Mouse (Mus musculus) forebrain, embryonic 10.5 days (tissue): Measurements from ENCODE around the gene 4930402H24Rik. TPM values are rescaled to one million over a fixed set of nuclear protein-coding genes. Genes with fewer than 3 reads are reported as not detected.

ENCODE experiments used
- DNase-seq: peaks from one replicate; pipeline ENCODE4 v3.0.0-alpha.2; 2017; ENCODE audit warnings: low spot score; ENCODE audit errors: extremely low spot score
- H3K27ac ChIP-seq: fragments of 300-500 bp; sonication (generic); 2 replicates; pipeline ENCODE4 v1.5.1; 2016; ENCODE audit warnings: mild to moderate bottlenecking
- H3K27me3 ChIP-seq: fragments of 300-500 bp; sonication (generic); 2 replicates; pipeline ENCODE4 v1.6.1; 2016; ENCODE audit warnings: mild to moderate bottlenecking; ENCODE audit not compliant: poor library complexity, severe bottlenecking
- H3K36me3 ChIP-seq: fragments of 300-500 bp; sonication (generic); replicated peaks from 2 replicates; pipeline ENCODE4 v1.6.1; 2016; ENCODE audit warnings: mild to moderate bottlenecking, moderate library complexity
- H3K4me1 ChIP-seq: fragments of 300-500 bp; sonication (generic); 2 replicates; pipeline ENCODE4 v1.6.1; 2016
- H3K4me3 ChIP-seq: fragments of 300-500 bp; sonication (generic); 2 replicates; pipeline ENCODE4 v1.5.1; 2016; ENCODE audit warnings: mild to moderate bottlenecking, moderate library complexity
- H3K9me3 ChIP-seq: fragments of 300-500 bp; sonication (generic); 2 replicates; pipeline ENCODE4 v1.6.1; 2016; ENCODE audit warnings: mild to moderate bottlenecking, moderate library complexity
- WGBS: fragments of 180-500 bp; shearing (Covaris S2); methylation state at CpG from one replicate; pipeline ENCODE4 v1.1.7; 2016; 5-methylcytosine and 5-hydroxymethylcytosine counted together
- polyA plus RNA-seq: library from polyadenylated mRNA; unstranded; fragments of >200 nt; fragmentation: Nextera tagmentation; extraction: Ambion mirVana; gene quantifications from 2 replicates; pipeline ENCODE4 v1.2.1, GENCODE M21; 2016

Gene 4930402H24Rik
- polyA plus RNA-seq, 1 experiment from 2014 or later = 24.3 TPM

- Histone ChIP-seq H3K4me1 (peaks cover 10% of the 10 kb centered on the region), H3K4me3 (no peak overlapping the region), H3K27ac (no peak overlapping the region), H3K36me3 (peaks cover 71% of the 10 kb centered on the region), H3K27me3 (no peaks in the 10 kb centered on the region), H3K9me3 (peaks cover 3% of the 10 kb centered on the region; the same call in 1 of the 2 replicates)
- no peak for DNase-seq
- WGBS = 33% methylated on average over 4 of the region's 4 CpGs
These were observed 166.1 kb downstream of the 4930402H24Rik start for GRCm38 (mm10) chr2:130740096-130740495.

- H3K27me3 ChIP-seq = no peaks in the 10 kb centered on the region
- 78% methylated on average over 6 of the region's 6 CpGs for WGBS
- H3K4me3 ChIP-seq = no peak overlapping the region
- no peaks in the 10 kb centered on the region for H3K9me3 ChIP-seq
- no peak for DNase-seq
- H3K4me1 ChIP-seq = peaks cover 10% of the 10 kb centered on the region
- peaks cover 63% of the 10 kb centered on the region for H3K36me3 ChIP-seq
- H3K27ac ChIP-seq = no peak overlapping the region
These were observed 168.2 kb downstream of the 4930402H24Rik start for GRCm38 (mm10) chr2:130738019-130738418.

GRCm38 (mm10) chr2:130735281-130735680 lies 170.9 kb downstream of the 4930402H24Rik start:
- 88% methylated on average over 5 of the region's 5 CpGs for whole genome bisulfite sequencing
- Histone ChIP-seq H3K9me3 (no peaks in the 10 kb centered on the region), H3K27me3 (no peaks in the 10 kb centered on the region), H3K4me1 (peaks cover 5% of the 10 kb centered on the region), H3K36me3 (peaks cover 68% of the 10 kb centered on the region), H3K27ac (no peak overlapping the region), H3K4me3 (no peak overlapping the region)
- DNase-seq = no peak

GRCm38 (mm10) chr2:130733444-130733843 lies 172.8 kb downstream of the 4930402H24Rik start:
- Histone ChIP-seq H3K4me3 (no peak overlapping the region), H3K27ac (no peak overlapping the region), H3K27me3 (no peaks in the 10 kb centered on the region), H3K9me3 (no peaks in the 10 kb centered on the region), H3K4me1 (no peaks in the 10 kb centered on the region), H3K36me3 (peaks cover 76% of the 10 kb centered on the region)
- 94% methylated on average over 2 of the region's 3 CpGs for WGBS
- no peak for DNase-seq

- Histone ChIP-seq H3K36me3 (peaks cover 79% of the 10 kb centered on the region), H3K9me3 (no peaks in the 10 kb centered on the region), H3K27me3 (no peaks in the 10 kb centered on the region), H3K27ac (no peak overlapping the region), H3K4me1 (no peaks in the 10 kb centered on the region), H3K4me3 (no peak overlapping the region)
- 69% methylated on average over 5 of the region's 5 CpGs for WGBS
- DNase-seq = no peak
These were observed 174.4 kb downstream of the 4930402H24Rik start for GRCm38 (mm10) chr2:130731855-130732254.

- H3K27me3 ChIP-seq = no peaks in the 10 kb centered on the region
- H3K4me3 ChIP-seq = no peak overlapping the region
- no peak overlapping the region for H3K27ac ChIP-seq
- no peak for DNase-seq
- 93% methylated on average over 9 of the region's 9 CpGs for WGBS
- H3K4me1 ChIP-seq = no peaks in the 10 kb centered on the region
- H3K9me3 ChIP-seq = no peaks in the 10 kb centered on the region
- H3K36me3 ChIP-seq = peaks cover 82% of the 10 kb centered on the region
These were observed 175.5 kb downstream of the 4930402H24Rik start for GRCm38 (mm10) chr2:130730746-130731145.

- Histone ChIP-seq H3K4me3 (no peak overlapping the region), H3K36me3 (peaks cover 79% of the 10 kb centered on the region), H3K27me3 (no peaks in the 10 kb centered on the region), H3K27ac (no peak overlapping the region), H3K9me3 (no peaks in the 10 kb centered on the region), H3K4me1 (no peaks in the 10 kb centered on the region)
- WGBS = 99% methylated on average over 2 of the region's 2 CpGs
- no peak for DNase-seq
These were observed 177.2 kb downstream of the 4930402H24Rik start for GRCm38 (mm10) chr2:130728906-130729585.

- peaks cover 72% of the 10 kb centered on the region for H3K36me3 ChIP-seq
These were observed 178.5 kb downstream of the 4930402H24Rik start for GRCm38 (mm10) chr2:130727752-130728151.

GRCm38 (mm10) chr2:130724369-130724768 lies 181.8 kb downstream of the 4930402H24Rik start:
- no peaks in the 10 kb centered on the region for H3K9me3 ChIP-seq
- peaks cover 48% of the 10 kb centered on the region for H3K36me3 ChIP-seq
- no peak for DNase-seq
- 86% methylated on average over 4 of the region's 4 CpGs for WGBS
- H3K4me3 ChIP-seq = no peak overlapping the region
- no peak overlapping the region for H3K27ac ChIP-seq
- H3K4me1 ChIP-seq = no peaks in the 10 kb centered on the region
- no peaks in the 10 kb centered on the region for H3K27me3 ChIP-seq

More at GRCm38 (mm10) chr2:130727752-130728151, 178.5 kb downstream of the 4930402H24Rik start:
- H3K4me1 ChIP-seq = no peaks in the 10 kb centered on the region
- H3K9me3 ChIP-seq = no peaks in the 10 kb centered on the region
- H3K27ac ChIP-seq = no peak overlapping the region
- no peak for DNase-seq
- no peak overlapping the region for H3K4me3 ChIP-seq
- H3K27me3 ChIP-seq = no peaks in the 10 kb centered on the region
- WGBS = 95% methylated on average over 1 of the region's 1 CpGs

- 79% methylated on average over 6 of the region's 6 CpGs for WGBS
- peaks cover 37% of the 10 kb centered on the region for H3K36me3 ChIP-seq
These were observed 188.3 kb downstream of the 4930402H24Rik start for GRCm38 (mm10) chr2:130717951-130718350.

GRCm38 (mm10) chr2:130707057-130707456 lies 199.1 kb downstream of the 4930402H24Rik start:
- H3K27me3 ChIP-seq = no peaks in the 10 kb centered on the region
- no peaks in the 10 kb centered on the region for H3K9me3 ChIP-seq
- H3K4me3 ChIP-seq = no peak overlapping the region
- H3K4me1 ChIP-seq = peaks cover 10% of the 10 kb centered on the region; the same call in 1 of the 2 replicates
- WGBS = 69% methylated on average over 10 of the region's 10 CpGs
- H3K36me3 ChIP-seq = peaks cover 24% of the 10 kb centered on the region
- DNase-seq = no peak
- no peak overlapping the region for H3K27ac ChIP-seq

More at GRCm38 (mm10) chr2:130717951-130718350, 188.3 kb downstream of the 4930402H24Rik start:
- H3K4me1 ChIP-seq = no peaks in the 10 kb centered on the region
- DNase-seq = no peak
- no peak overlapping the region for H3K4me3 ChIP-seq
- H3K9me3 ChIP-seq = no peaks in the 10 kb centered on the region
- H3K27ac ChIP-seq = no peak overlapping the region
- H3K27me3 ChIP-seq = no peaks in the 10 kb centered on the region

GRCm38 (mm10) chr2:130706602-130707001 lies 199.6 kb downstream of the 4930402H24Rik start:
- 75% methylated on average over 4 of the region's 4 CpGs for WGBS
- peaks cover 10% of the 10 kb centered on the region; the same call in 1 of the 2 replicates for H3K4me1 ChIP-seq
- no peaks in the 10 kb centered on the region for H3K27me3 ChIP-seq
- no peak overlapping the region for H3K27ac ChIP-seq
- no peak overlapping the region for H3K4me3 ChIP-seq
- no peak for DNase-seq
- no peaks in the 10 kb centered on the region for H3K9me3 ChIP-seq
- peaks cover 21% of the 10 kb centered on the region for H3K36me3 ChIP-seq

GRCm38 (mm10) chr2:130705178-130705577 lies 201.0 kb downstream of the 4930402H24Rik start:
- WGBS = 69% methylated on average over 6 of the region's 6 CpGs
- Histone ChIP-seq H3K27me3 (peaks cover 7% of the 10 kb centered on the region), H3K27ac (no peak overlapping the region), H3K36me3 (peaks cover 15% of the 10 kb centered on the region), H3K4me3 (no peak overlapping the region), H3K9me3 (no peaks in the 10 kb centered on the region), H3K4me1 (peaks cover 10% of the 10 kb centered on the region; the same call in 1 of the 2 replicates)
- DNase-seq = no peak
